Mouse (Mus musculus): ENCODE data around the gene Desi2. TPM values are rescaled to one million over a fixed set of nuclear protein-coding genes. Genes with fewer than 3 reads are reported as not detected.
"Not testable (repeated sequence)": the region's sequence is repeated elsewhere in the genome, so short reads cannot be mapped to it uniquely, and the experiment has no call there.

Gene Desi2
- polyA plus RNA-seq, 1 experiment from 2014 or later: 19.9 TPM

DNA sequence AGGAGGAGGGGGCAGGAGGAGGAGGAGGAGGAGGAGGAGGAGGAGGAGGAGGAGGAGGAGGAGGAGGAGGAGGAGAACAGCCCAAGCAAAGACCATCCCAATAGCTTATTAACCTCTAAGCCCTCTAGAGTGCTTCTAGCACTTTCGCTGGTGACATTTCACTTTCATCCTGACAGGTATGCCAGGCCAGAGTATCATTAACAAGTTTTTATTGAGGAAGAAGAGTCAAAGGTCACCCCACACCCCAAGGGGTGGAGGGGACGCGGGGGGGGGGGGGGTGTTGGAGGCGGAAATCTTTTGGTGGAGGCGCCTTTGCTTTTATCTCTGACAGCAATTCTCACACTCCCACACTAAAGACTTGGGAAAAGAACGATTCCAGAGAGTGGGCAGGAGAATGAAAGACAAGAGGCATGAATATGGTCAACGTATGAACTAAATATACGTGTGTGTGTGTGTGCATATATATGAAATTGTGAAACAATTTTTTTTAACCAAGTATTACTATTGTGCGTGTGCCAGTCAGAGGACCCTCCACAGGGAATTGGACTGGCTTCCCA is 88.0 kb downstream of the Desi2 start:
- 68% methylated on average over 9 of the region's 9 CpGs for WGBS
- Histone ChIP-seq H3K4me2 (peak overlapping the region; percentile 70), H3K4me3 (replicated peaks) (peak overlapping the region; percentile 71; the same call in 1 of the 2 replicates), H3K27me3 (peaks cover 11% of the 10 kb centered on the region; the same call in 1 of the 2 replicates), H3K27ac (no peak overlapping the region), H3K4me1 (peaks cover 4% of the 10 kb centered on the region), H3K9me3 (no peaks in the 10 kb centered on the region), H3K36me3 (replicated peaks) (no peaks in the 10 kb centered on the region), H3K9ac (no peak overlapping the region)
- ATAC-seq (ENCODE audit: low FRiP score): 0 out of 2 replicates have a peak, but pooled peaks have one; percentile 1

DNA sequence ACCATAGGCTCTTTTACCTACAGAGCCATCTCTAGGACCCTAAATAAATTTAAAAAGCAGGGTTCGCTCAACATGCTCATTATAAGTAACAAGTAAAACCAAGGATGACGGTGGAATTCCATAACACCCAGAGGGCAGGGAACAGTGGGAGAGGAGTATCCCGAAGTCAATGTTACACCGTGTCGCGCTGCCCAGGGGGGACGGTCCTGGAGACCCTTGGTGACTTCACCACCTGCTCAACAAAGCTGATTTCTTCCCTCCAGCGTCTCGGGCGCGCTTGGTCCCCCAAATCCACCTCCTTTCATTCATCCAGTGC is 88.5 kb downstream of the Desi2 start:
- H3K4me1 ChIP-seq: peaks cover 4% of the 10 kb centered on the region
- H3K9me3 ChIP-seq: no peaks in the 10 kb centered on the region
- H3K36me3 ChIP-seq (replicated peaks): no peaks in the 10 kb centered on the region
- peak overlapping the region; percentile 71 for H3K4me3 ChIP-seq (replicated peaks)
- H3K27ac ChIP-seq: peak overlapping the region; percentile 82; the same call in 1 of the 2 replicates
- peak overlapping the region; percentile 80 for H3K9ac ChIP-seq
- peak overlapping the region; percentile 70 for H3K4me2 ChIP-seq
- H3K27me3 ChIP-seq: peaks cover 11% of the 10 kb centered on the region; the same call in 1 of the 2 replicates
- peak; percentile 58 for ATAC-seq (ENCODE audit: low FRiP score)
- WGBS: 10% methylated on average over 11 of the region's 11 CpGs

DNA sequence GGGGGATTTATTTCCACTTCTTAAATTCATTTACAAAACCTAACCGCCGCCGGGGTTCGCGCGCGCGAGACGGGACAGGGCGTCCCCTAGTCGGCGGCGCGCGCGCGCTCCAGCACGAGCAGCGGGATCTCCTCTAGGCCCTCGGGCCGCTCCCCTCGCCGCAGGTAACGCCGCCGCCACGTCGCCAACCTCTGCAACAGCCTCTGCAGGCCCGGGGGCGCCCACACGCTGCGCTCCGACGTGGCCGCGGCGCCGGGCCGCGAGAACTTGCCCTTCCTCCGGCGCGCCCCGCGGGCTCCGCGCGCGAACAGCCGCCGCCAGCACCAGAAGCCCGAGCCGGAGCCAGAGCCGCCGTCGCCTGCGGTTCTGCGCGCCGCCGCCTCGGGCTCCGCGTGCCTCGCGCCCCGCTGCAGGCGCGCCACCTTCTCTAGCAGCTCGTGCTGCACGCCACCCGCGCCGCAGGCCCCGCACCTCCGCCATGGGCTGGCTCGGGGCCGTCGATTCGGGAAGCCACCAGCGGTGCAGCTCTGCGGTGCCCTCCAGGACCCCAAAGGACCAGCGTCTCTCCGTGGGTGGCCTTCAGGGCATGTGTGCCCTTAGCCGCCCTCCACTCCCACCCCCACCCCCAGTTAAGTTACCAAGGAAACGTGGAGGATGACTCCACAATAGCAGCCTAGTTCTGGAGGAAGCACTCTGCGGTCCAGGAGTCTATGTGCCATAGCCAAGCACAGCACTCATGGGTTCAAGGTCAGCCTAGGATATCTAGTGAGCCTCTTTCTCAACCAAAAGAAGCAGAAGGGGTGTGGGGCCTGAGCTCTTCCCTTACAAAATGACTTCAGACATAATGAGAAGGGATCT is 89.1 kb downstream of the Desi2 start:
- Histone ChIP-seq H3K9ac (peak overlapping the region; percentile 80), H3K27ac (peak overlapping the region; percentile 82), H3K4me2 (peak overlapping the region; percentile 70), H3K4me3 (replicated peaks) (peak overlapping the region; percentile 71), H3K27me3 (peaks cover 11% of the 10 kb centered on the region; the same call in 1 of the 2 replicates), H3K36me3 (replicated peaks) (no peaks in the 10 kb centered on the region), H3K4me1 (peaks cover 4% of the 10 kb centered on the region), H3K9me3 (no peaks in the 10 kb centered on the region)
- peak; percentile 95 for ATAC-seq (ENCODE audit: low FRiP score)
- under 1% methylated on average over 82 of the region's 87 CpGs for WGBS

DNA sequence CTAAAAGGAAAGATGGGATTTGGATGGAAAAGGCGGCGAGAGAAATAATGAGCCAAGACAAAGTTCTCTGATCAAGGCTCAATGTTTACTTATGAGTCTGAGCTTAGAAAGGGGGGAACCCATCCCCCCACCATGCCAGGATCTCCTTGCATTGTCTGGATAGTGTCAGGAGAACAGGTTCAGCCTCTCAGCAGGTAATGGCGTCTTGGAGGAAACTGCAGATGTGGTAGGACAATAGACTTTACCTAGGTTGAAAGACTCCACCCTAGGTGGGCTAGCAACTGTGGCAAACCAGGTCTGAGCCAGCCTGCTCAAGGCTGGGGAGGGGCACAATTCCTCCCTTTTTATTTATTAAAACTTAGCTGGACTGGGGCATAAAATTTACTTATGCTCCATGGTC is 96.1 kb downstream of the Desi2 start:
- H3K27me3 ChIP-seq; H3K36me3 ChIP-seq (replicated peaks); H3K4me2 ChIP-seq; H3K9me3 ChIP-seq; ATAC-seq (ENCODE audit: low FRiP score); H3K9ac ChIP-seq; H3K4me1 ChIP-seq; H3K4me3 ChIP-seq (replicated peaks); H3K27ac ChIP-seq: not testable (repeated sequence)
- WGBS: 81% methylated on average over 3 of the region's 3 CpGs

- ATAC-seq (ENCODE audit: low FRiP score): no peak
- Histone ChIP-seq H3K36me3 (replicated peaks) (no peaks in the 10 kb centered on the region), H3K9ac (no peak overlapping the region), H3K27ac (no peak overlapping the region), H3K27me3 (no peaks in the 10 kb centered on the region), H3K4me3 (replicated peaks) (no peak overlapping the region), H3K9me3 (no peaks in the 10 kb centered on the region), H3K4me1 (no peaks in the 10 kb centered on the region), H3K4me2 (no peak overlapping the region)
- 66% methylated on average over 2 of the region's 2 CpGs for WGBS
Measured at GRCm38 (mm10) chr1:178283946-178284720, 96.9 kb downstream of the Desi2 start.

GRCm38 (mm10) chr1:178287601-178288176 is 100.5 kb downstream of the Desi2 start:
- Histone ChIP-seq H3K9ac (no peak overlapping the region), H3K4me3 (replicated peaks) (no peak overlapping the region), H3K4me2 (no peak overlapping the region), H3K36me3 (replicated peaks) (no peaks in the 10 kb centered on the region), H3K27me3 (no peaks in the 10 kb centered on the region), H3K9me3 (no peaks in the 10 kb centered on the region), H3K27ac (no peak overlapping the region), H3K4me1 (no peaks in the 10 kb centered on the region)
- ATAC-seq (ENCODE audit: low FRiP score): no peak
- 52% methylated on average over 8 of the region's 8 CpGs for WGBS

DNA sequence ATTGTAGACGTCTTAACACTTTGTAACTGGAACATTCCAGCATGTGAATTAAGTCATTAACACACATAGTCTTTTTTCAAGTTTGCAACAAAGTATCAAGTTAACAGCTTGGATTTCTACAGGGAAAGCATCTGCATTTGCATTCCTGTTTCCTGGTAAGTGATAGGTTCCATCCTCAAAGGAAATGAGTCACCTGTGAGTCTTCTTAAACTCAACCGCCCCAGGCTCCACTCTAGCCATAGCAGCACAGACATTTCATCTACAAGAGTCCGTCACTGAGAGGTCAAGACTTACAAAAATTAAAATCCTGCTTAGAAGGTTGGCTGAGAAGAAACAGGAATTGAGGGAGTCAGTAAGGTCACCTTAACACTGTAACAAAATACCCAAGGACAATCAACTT is 104.5 kb downstream of the Desi2 start:
- H3K27ac ChIP-seq: no peak overlapping the region
- no peak overlapping the region for H3K4me2 ChIP-seq
- H3K36me3 ChIP-seq (replicated peaks): no peaks in the 10 kb centered on the region
- H3K4me3 ChIP-seq (replicated peaks): no peak overlapping the region
- H3K9ac ChIP-seq: no peak overlapping the region
- 88% methylated on average over 3 of the region's 3 CpGs for WGBS
- no peaks in the 10 kb centered on the region for H3K27me3 ChIP-seq
- H3K9me3 ChIP-seq: no peaks in the 10 kb centered on the region
- ATAC-seq (ENCODE audit: low FRiP score): no peak
- H3K4me1 ChIP-seq: no peaks in the 10 kb centered on the region

DNA sequence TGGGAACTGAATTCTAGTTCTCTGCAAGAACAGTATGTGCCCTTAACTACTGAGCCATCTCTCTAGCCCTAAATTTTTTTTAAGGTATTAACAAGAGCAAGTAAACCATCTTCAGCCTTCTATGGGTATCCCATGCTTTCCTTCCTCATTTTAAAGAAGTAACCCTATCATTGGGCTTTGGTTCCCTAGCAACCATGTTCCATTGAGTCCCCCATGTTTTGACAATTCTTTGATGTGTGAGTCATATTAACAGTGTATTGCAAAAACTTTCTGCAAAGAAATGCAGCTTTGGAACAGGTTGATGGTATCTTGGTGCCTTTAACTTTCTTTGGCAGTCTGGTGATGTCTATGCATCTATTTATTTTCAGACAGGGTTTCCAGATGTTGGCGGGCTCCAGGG is 106.8 kb downstream of the Desi2 start:
- 97% methylated on average over 1 of the region's 1 CpGs for WGBS
- Histone ChIP-seq H3K27me3 (no peaks in the 10 kb centered on the region), H3K4me3 (replicated peaks) (no peak overlapping the region), H3K4me2 (no peak overlapping the region), H3K27ac (no peak overlapping the region), H3K4me1 (no peaks in the 10 kb centered on the region), H3K9me3 (no peaks in the 10 kb centered on the region), H3K9ac (no peak overlapping the region), H3K36me3 (replicated peaks) (no peaks in the 10 kb centered on the region)
- no peak for ATAC-seq (ENCODE audit: low FRiP score)

DNA sequence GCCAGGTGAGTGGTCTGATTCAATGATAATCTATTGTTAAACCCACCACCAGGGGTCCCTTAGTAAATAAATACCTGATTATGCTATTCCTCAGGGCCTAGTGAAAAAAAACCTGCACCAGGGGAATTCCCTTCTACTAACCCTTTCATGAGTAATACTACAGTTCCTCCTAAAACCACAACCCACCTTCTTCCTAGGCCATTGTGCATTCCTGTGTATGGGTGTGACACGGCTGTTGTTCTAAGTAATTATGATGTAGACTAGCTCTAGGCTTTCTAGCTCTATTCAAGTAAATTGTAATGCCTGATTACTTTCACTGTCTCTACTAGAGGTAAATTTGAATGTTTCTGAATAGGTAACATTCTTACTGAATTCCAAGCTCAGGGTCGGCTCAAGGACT is 114.0 kb downstream of the Desi2 start:
- not testable (repeated sequence) for ATAC-seq (ENCODE audit: low FRiP score)

DNA sequence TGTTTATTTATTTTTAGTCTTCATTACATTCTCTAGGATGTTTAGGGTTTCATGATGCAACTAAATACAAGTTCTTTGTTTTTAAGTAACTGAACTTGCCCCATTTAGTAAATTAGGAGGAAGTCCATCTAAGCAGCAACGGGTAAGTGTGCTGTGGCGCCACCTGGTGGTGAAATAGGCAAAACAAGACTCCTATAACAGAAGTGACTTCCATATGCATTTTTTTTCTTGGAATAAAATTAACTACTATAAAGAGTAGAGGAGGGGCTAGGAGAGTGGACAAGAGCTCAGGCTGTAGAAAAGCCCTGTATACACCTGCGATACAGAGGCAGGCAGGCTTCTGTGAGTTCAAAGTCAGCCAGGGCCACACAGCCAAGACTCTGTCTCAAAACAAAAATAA is 116.2 kb downstream of the Desi2 start:
- no peak overlapping the region for H3K4me3 ChIP-seq (replicated peaks)
- no peak overlapping the region for H3K27ac ChIP-seq
- no peak overlapping the region for H3K4me2 ChIP-seq
- WGBS: 22% methylated on average over 3 of the region's 3 CpGs
- 0 out of 2 replicates have a peak, but pooled peaks have one; percentile 44 for ATAC-seq (ENCODE audit: low FRiP score)
- no peaks in the 10 kb centered on the region for H3K4me1 ChIP-seq
- no peaks in the 10 kb centered on the region for H3K36me3 ChIP-seq (replicated peaks)
- H3K9ac ChIP-seq: no peak overlapping the region
- H3K27me3 ChIP-seq: no peaks in the 10 kb centered on the region
- H3K9me3 ChIP-seq: no peaks in the 10 kb centered on the region

More for the DNA sequence above, 114.0 kb downstream of the Desi2 start:
- H3K4me2 ChIP-seq; H3K27me3 ChIP-seq; H3K9ac ChIP-seq; H3K9me3 ChIP-seq; H3K36me3 ChIP-seq (replicated peaks); H3K4me1 ChIP-seq; H3K4me3 ChIP-seq (replicated peaks); H3K27ac ChIP-seq: not testable (repeated sequence)
- whole genome bisulfite sequencing: 87% methylated on average over 2 of the region's 2 CpGs

Measured in forebrain, embryonic 12.5 days (tissue).